Mouse (Mus musculus): ENCODE results near the gene Morc3.

DNA sequence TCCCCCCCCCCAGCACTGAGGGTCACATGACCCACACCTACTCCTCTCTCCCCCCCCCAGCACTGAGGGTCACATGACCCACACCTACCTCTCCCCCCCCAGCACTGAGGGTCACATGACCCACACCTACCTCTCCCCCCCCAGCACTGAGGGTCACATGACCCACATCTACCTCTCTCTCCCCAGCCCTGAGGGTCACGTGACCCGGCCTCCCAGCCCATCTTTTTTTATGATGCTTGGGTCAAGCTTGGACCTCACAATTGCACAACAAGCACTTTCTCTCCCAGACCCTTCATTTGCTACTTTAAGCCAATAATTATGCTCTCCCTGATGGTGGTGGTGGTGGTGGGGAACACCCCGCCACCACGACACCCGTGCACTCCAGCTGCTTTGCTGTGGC lies 36.5 kb upstream of the Morc3 start:
- TF ChIP-seq CTCF (IDR thresholded peaks at IDR 0.05; ENCODE audit: low read depth): no peak
- no peak for TF ChIP-seq EP300 (IDR thresholded peaks at IDR 0.05; ENCODE audit: low read depth)

Data from liver, embryonic 14.5 days (tissue).